Mouse (Mus musculus): ENCODE data around the gene Arhgap19. TPM values are rescaled to one million over a fixed set of nuclear protein-coding genes. Genes with fewer than 3 reads are reported as not detected.

Arhgap19 gene
- polyA plus RNA-seq, 1 experiment, result 2.1 TPM

DNA sequence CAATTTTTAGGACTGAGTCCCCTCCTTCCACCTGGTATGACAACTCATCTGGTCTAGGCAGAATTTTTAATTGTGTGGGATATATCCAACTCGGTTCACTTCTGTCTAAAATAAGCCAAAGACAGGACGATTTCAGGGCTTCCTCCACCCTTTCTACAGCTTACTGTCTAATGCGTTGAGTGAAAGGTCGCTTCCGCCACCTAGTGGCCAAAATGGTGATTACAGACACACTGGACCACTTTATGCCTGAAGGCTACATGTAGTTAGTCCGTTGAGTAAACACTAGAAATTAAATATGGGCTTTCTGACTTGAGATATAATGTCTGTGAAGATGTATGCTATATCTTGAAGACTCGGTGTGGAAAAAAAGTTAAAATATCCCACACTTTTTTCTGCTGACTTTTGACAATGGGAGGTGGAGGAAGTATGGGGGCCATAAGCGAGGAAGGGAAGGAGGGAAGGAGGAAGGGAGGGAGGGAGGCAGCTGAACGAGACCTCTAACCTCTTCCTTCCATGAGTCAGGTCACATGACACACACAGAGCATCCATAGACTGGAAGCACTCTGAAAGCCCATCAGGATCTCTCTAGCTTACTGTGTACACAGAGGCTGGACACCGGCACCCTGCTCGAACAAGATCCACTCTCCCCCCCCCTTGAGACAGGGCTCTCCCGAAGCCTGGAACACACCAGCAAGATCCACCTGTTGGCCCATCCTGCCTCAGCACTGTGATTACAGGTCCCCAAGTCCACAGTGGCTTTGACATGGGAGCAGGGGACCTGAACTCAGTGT is 37.8 kb downstream of the Arhgap19 start:
- H3K36me3 ChIP-seq (ENCODE audit: control insufficient read depth, insufficient read depth, low read length), result peaks cover 2% of the 10 kb centered on the region; the same call in 1 of the 2 replicates

DNA sequence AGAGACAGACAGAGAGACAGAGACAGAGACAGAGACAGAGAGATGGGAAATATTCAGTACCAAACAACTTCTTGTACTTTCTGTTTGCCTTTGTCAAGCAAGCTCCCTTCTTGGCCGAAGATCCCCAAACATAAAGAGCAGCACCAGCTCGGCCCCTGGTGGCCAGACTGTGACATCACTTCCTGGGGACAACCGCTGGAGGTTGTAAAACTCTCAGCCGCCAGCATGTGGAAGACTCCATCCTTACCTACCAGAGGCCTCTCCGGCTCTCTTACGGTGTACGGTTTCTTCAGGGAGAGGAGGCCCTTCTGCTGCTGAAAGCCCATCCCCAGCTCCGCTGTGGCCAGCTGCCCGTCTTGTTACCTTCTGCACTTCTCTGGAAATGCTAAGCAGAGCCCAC is 40.3 kb downstream of the Arhgap19 start:
- 53% methylated on average over 9 of the region's 9 CpGs for WGBS
- Histone ChIP-seq H3K4me1 (ENCODE audit: control insufficient read depth, insufficient read depth, insufficient read length, low read length) (no peaks in the 10 kb centered on the region), H3K4me3 (ENCODE audit: low read depth, low read length) (no peak overlapping the region), H3K27me3 (ENCODE audit: control insufficient read depth, insufficient read depth, low read length) (no peaks in the 10 kb centered on the region), H3K27ac (ENCODE audit: insufficient read depth, low read depth, low read length) (no peak overlapping the region), H3K36me3 (ENCODE audit: control insufficient read depth, insufficient read depth, low read length) (no peaks in the 10 kb centered on the region)
- peak; percentile 38; the same call in 1 of the 2 replicates for TF ChIP-seq CTCF (IDR thresholded peaks at IDR 0.05; ENCODE audit: extremely low read depth, insufficient read length, insufficient replicate concordance, low read depth, low read length)
- TF ChIP-seq POLR2A (IDR thresholded peaks at IDR 0.05; ENCODE audit: low read depth, low read length), result no peak

More for the DNA sequence above, 37.8 kb downstream of the Arhgap19 start:
- Histone ChIP-seq H3K4me1 (ENCODE audit: control insufficient read depth, insufficient read depth, insufficient read length, low read length) (no peaks in the 10 kb centered on the region), H3K4me3 (ENCODE audit: low read depth, low read length) (no peak overlapping the region), H3K27me3 (ENCODE audit: control insufficient read depth, insufficient read depth, low read length) (no peaks in the 10 kb centered on the region), H3K27ac (ENCODE audit: insufficient read depth, low read depth, low read length) (no peak overlapping the region)
- WGBS, result 30% methylated on average over 12 of the region's 12 CpGs
- peak; percentile 17; the same call in 1 of the 2 replicates for TF ChIP-seq CTCF (IDR thresholded peaks at IDR 0.05; ENCODE audit: extremely low read depth, insufficient read length, insufficient replicate concordance, low read depth, low read length)
- TF ChIP-seq POLR2A (IDR thresholded peaks at IDR 0.05; ENCODE audit: low read depth, low read length), result no peak

DNA sequence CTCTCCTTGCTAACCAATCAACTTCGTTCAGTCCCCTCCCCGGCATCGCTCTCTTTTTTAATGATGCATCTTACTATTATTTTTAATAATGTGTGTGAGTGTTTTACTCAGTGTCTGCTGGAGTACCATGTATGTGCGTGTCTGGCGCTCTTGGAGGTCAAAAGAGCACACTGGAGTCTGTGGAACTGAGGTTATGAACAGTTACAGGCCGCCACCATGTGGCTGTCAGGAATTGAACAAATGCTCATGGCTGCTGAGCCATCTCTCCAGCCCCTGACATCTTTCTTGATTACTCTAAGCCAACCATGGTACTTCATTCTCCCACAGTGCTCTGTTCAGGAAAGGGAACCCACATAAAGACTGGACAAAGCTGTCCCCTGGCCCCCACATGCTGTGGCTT is 42.1 kb downstream of the Arhgap19 start:
- Histone ChIP-seq H3K27me3 (ENCODE audit: control insufficient read depth, insufficient read depth, low read length) (no peaks in the 10 kb centered on the region), H3K4me3 (ENCODE audit: low read depth, low read length) (no peak overlapping the region), H3K36me3 (ENCODE audit: control insufficient read depth, insufficient read depth, low read length) (no peaks in the 10 kb centered on the region), H3K27ac (ENCODE audit: insufficient read depth, low read depth, low read length) (no peak overlapping the region), H3K4me1 (ENCODE audit: control insufficient read depth, insufficient read depth, insufficient read length, low read length) (no peaks in the 10 kb centered on the region)
- TF ChIP-seq POLR2A (IDR thresholded peaks at IDR 0.05; ENCODE audit: low read depth, low read length), result no peak
- no peak for TF ChIP-seq CTCF (IDR thresholded peaks at IDR 0.05; ENCODE audit: extremely low read depth, insufficient read length, insufficient replicate concordance, low read depth, low read length)
- 80% methylated on average over 6 of the region's 6 CpGs for WGBS

DNA sequence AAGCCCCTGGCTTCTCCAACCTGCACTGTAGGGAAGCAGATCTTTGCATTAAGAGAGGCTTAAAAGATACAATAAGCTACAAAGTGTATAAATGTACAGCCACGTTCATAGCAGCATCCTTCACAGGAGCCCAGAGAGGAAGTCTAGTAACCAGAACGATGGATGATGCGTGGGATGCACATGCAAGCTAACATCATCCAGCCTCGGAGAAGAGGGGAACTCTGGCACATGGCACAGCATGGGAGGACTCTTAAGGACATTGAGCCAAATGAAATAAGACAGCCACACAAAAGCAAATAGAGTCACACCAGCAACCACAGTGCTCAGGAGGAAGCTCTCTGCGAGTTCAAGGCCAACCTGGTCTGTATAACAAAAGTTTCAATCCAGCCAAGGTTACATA is 42.6 kb downstream of the Arhgap19 start:
- TF ChIP-seq POLR2A (IDR thresholded peaks at IDR 0.05; ENCODE audit: low read depth, low read length), result no peak
- no peak overlapping the region for H3K27ac ChIP-seq (ENCODE audit: insufficient read depth, low read depth, low read length)
- H3K27me3 ChIP-seq (ENCODE audit: control insufficient read depth, insufficient read depth, low read length), result no peaks in the 10 kb centered on the region
- no peaks in the 10 kb centered on the region for H3K4me1 ChIP-seq (ENCODE audit: control insufficient read depth, insufficient read depth, insufficient read length, low read length)
- 88% methylated on average over 5 of the region's 5 CpGs for WGBS
- no peaks in the 10 kb centered on the region for H3K36me3 ChIP-seq (ENCODE audit: control insufficient read depth, insufficient read depth, low read length)
- H3K4me3 ChIP-seq (ENCODE audit: low read depth, low read length), result no peak overlapping the region

DNA sequence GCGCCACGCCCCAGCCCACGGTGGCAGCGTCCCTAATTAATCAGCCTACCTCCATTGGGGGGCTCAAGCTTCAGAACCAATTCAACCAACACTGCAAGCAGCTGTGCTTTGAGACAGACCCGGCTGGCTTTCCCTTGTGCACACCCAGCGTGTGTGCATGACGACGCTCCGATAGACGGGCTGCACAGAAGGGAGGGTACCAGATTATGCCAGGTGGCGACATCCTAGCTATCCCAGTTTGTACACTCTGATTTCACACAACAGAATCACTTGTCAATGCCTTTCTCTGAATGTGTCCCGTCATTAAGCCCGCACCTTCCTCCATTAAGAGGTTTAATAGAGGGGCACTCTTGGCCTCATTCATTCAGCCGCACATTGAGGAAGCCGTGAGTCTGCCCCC is 47.1 kb downstream of the Arhgap19 start:
- no peaks in the 10 kb centered on the region for H3K27me3 ChIP-seq (ENCODE audit: control insufficient read depth, insufficient read depth, low read length)
- H3K27ac ChIP-seq (ENCODE audit: insufficient read depth, low read depth, low read length), result no peak overlapping the region
- H3K4me3 ChIP-seq (ENCODE audit: low read depth, low read length), result no peak overlapping the region
- no peaks in the 10 kb centered on the region for H3K36me3 ChIP-seq (ENCODE audit: control insufficient read depth, insufficient read depth, low read length)
- 78% methylated on average over 15 of the region's 15 CpGs for WGBS
- no peaks in the 10 kb centered on the region for H3K4me1 ChIP-seq (ENCODE audit: control insufficient read depth, insufficient read depth, insufficient read length, low read length)
- no peak for TF ChIP-seq POLR2A (IDR thresholded peaks at IDR 0.05; ENCODE audit: low read depth, low read length)
- TF ChIP-seq CTCF (IDR thresholded peaks at IDR 0.05; ENCODE audit: extremely low read depth, insufficient read length, insufficient replicate concordance, low read depth, low read length), result no peak

DNA sequence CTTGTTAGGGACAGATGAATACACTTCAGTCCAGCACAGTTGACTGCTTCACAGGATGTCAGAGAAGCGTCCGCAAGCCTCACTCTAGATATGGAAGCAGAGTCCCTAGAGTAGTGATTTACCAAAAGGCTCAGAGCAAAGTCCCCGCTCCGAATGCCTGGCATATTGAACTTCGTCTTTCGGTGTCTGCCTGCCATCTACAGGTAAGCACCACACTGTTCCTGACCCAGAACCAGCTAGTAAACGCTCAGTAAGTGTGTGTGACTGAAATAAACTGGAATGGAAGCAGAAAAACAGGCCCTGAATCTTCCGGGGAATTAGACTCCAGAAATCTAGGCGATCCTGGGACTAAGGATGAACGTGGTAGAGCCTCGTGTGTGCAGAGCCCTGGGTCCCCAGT is 49.9 kb downstream of the Arhgap19 start:
- Histone ChIP-seq H3K36me3 (ENCODE audit: control insufficient read depth, insufficient read depth, low read length) (no peaks in the 10 kb centered on the region), H3K4me3 (ENCODE audit: low read depth, low read length) (no peak overlapping the region), H3K4me1 (ENCODE audit: control insufficient read depth, insufficient read depth, insufficient read length, low read length) (no peaks in the 10 kb centered on the region), H3K27ac (ENCODE audit: insufficient read depth, low read depth, low read length) (no peak overlapping the region), H3K27me3 (ENCODE audit: control insufficient read depth, insufficient read depth, low read length) (no peaks in the 10 kb centered on the region)
- TF ChIP-seq CTCF (IDR thresholded peaks at IDR 0.05; ENCODE audit: extremely low read depth, insufficient read length, insufficient replicate concordance, low read depth, low read length) (no peak), POLR2A (IDR thresholded peaks at IDR 0.05; ENCODE audit: low read depth, low read length) (no peak)
- WGBS, result 76% methylated on average over 11 of the region's 11 CpGs

DNA sequence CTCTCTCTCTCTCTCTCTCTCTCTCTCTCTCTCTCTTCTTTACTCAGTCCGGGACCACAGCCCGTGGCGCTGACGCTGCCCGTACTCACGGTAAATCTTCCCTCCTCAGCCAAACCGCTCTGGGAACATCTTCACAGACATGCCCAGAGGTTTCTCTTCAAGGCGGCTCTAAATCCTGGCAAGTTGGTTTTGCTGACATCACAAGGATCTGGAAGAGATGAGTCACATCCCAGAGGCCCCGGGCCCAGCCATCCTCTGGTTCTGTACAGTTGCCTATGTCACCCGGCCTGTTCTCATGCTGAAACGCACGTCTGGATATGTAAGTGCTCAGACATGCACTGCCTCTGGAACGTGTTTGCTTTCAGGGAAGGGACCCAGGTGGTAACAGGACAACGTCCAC is 54.4 kb downstream of the Arhgap19 start:
- Histone ChIP-seq H3K27me3 (ENCODE audit: control insufficient read depth, insufficient read depth, low read length) (peaks cover 18% of the 10 kb centered on the region), H3K27ac (ENCODE audit: insufficient read depth, low read depth, low read length) (no peak overlapping the region), H3K4me3 (ENCODE audit: low read depth, low read length) (no peak overlapping the region), H3K36me3 (ENCODE audit: control insufficient read depth, insufficient read depth, low read length) (no peaks in the 10 kb centered on the region), H3K4me1 (ENCODE audit: control insufficient read depth, insufficient read depth, insufficient read length, low read length) (no peaks in the 10 kb centered on the region; the same call in 1 of the 2 replicates)
- TF ChIP-seq CTCF (IDR thresholded peaks at IDR 0.05; ENCODE audit: extremely low read depth, insufficient read length, insufficient replicate concordance, low read depth, low read length) (no peak), POLR2A (IDR thresholded peaks at IDR 0.05; ENCODE audit: low read depth, low read length) (no peak)
- WGBS, result 89% methylated on average over 14 of the region's 14 CpGs

All from small intestine, adult 2 months (tissue).